Mouse (Mus musculus) heart, adult 2 months (tissue): ENCODE measurements around the gene Gm5485.

Experiments
- CTCF ChIP-seq: fragments of 200-600 bp; IDR thresholded peaks from 2 replicates; pipeline ENCODE4 v1.8.1; 2022; ENCODE audit warnings: antibody characterized with exemption, mild to moderate bottlenecking, moderate library complexity
- EP300 ChIP-seq: fragments of 200-500 bp; IDR thresholded peaks from 2 replicates; pipeline ENCODE4 v1.6.1; 2011; ENCODE audit warnings: low read depth, low read length, control low read depth; ENCODE audit not compliant: insufficient read depth
- POLR2A ChIP-seq: fragments of 200-500 bp; IDR thresholded peaks from 2 replicates; pipeline ENCODE4 v1.6.1; 2011; ENCODE audit warnings: mild to moderate bottlenecking, low read depth, low read length, control low read depth; ENCODE audit not compliant: insufficient read depth

DNA sequence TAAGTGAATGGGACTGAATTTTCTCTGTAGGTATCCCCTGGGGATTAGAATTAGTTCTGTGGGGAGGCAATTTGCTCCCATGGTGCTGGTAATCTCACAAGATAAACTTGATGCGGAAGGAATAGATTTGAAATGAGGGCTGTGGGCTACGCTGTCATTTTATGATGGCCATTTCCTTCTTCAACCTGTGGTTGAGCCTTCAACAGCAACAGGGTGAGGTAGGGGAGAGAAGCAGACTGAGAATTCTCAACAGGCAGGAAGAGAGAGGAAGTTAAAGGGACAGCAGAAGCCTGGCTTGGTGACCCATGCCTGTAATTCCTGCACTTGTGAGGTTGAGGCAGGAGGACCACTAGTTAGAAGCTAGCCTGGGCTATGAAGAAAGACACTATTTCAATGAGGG is 6.8 kb upstream of the Gm5485 start:
- TF ChIP-seq CTCF (no peak), POLR2A (no peak), EP300 (no peak)
